Mouse (Mus musculus) liver, postnatal 0 days (tissue): ENCODE results near the gene Tmem179b.

ENCODE experiments used
- CTCF ChIP-seq: sonication (generic); IDR thresholded peaks from 2 replicates; pipeline ENCODE4 v1.5.1; 2016; ENCODE audit warnings: antibody characterized with exemption, low read depth
- EP300 ChIP-seq: IDR thresholded peaks from 2 replicates; pipeline ENCODE4 v1.6.1; 2016; ENCODE audit warnings: antibody characterized with exemption, low read depth, mild to moderate bottlenecking

GRCm38 (mm10) chr19:8765562-8765961 is 8.7 kb downstream of the Tmem179b start:
- TF ChIP-seq CTCF, result no peak
- TF ChIP-seq EP300, result no peak
